Mouse (Mus musculus): Measurements from ENCODE around the gene Cop1. TPM values are rescaled to one million over a fixed set of nuclear protein-coding genes. Genes with fewer than 3 reads are reported as not detected.
A peak's percentile ranks its signal among the peaks of the same experiment; 100 is the strongest.

Cop1 gene
- polyA plus RNA-seq, 1 experiment from 2014 or later: 32.8 TPM

GRCm38 (mm10) chr1:159235674-159236073, 3.6 kb downstream of the Cop1 start:
- Histone ChIP-seq H3K4me1 (replicated peaks; ENCODE audit: control insufficient read depth, insufficient read depth, low read length) (no peaks in the 10 kb centered on the region), H3K4me3 (ENCODE audit: low read depth, low read length) (no peak overlapping the region), H3K36me3 (ENCODE audit: control insufficient read depth, insufficient read depth) (peaks cover 5% of the 10 kb centered on the region; the same call in 1 of the 2 replicates), H3K9ac (ENCODE audit: low read depth, low read length) (no peak overlapping the region), H3K27ac (ENCODE audit: low read depth, low read length) (no peak overlapping the region), H3K4me2 (replicated peaks; ENCODE audit: low read depth) (no peak overlapping the region), H3K27me3 (replicated peaks; ENCODE audit: control insufficient read depth, insufficient read depth, low read length) (no peaks in the 10 kb centered on the region), H3K9me3 (ENCODE audit: control insufficient read depth) (no peaks in the 10 kb centered on the region)
- ATAC-seq: no peak
- WGBS: 65% methylated on average over 2 of the region's 2 CpGs
- no peak for TF ChIP-seq CTCF (IDR thresholded peaks at IDR 0.05; ENCODE audit: low read depth)

DNA sequence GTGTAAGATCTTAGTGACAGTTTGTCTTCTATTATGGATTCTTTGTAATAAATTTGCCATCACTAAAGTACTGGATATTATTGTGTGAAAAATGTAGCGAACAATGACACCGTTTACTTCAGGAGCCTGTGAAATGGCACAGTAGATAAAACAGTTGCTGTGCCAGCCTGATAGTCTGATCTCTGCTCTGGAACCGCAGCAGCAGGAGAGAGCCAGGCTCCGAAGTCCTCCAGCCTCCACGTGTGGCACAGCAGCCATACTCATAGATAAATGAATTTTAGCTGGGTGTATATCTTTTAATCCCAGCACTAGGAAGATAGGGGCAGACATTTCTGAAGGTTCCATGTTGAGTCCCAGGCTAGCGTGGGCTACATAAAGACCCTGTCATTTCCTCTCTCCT, 6.0 kb downstream of the Cop1 start:
- no peaks in the 10 kb centered on the region for H3K27me3 ChIP-seq (replicated peaks; ENCODE audit: control insufficient read depth, insufficient read depth, low read length)
- H3K4me2 ChIP-seq (replicated peaks; ENCODE audit: low read depth): no peak overlapping the region
- no peak for ATAC-seq
- H3K9ac ChIP-seq (ENCODE audit: low read depth, low read length): no peak overlapping the region
- H3K36me3 ChIP-seq (ENCODE audit: control insufficient read depth, insufficient read depth): peaks cover 5% of the 10 kb centered on the region; the same call in 1 of the 2 replicates
- no peaks in the 10 kb centered on the region for H3K4me1 ChIP-seq (replicated peaks; ENCODE audit: control insufficient read depth, insufficient read depth, low read length)
- no peak overlapping the region for H3K27ac ChIP-seq (ENCODE audit: low read depth, low read length)
- no peak overlapping the region for H3K4me3 ChIP-seq (ENCODE audit: low read depth, low read length)
- 67% methylated on average over 6 of the region's 6 CpGs for WGBS
- no peak for TF ChIP-seq CTCF (IDR thresholded peaks at IDR 0.05; ENCODE audit: low read depth)
- no peaks in the 10 kb centered on the region for H3K9me3 ChIP-seq (ENCODE audit: control insufficient read depth)

GRCm38 (mm10) chr1:159250320-159250719, 18.2 kb downstream of the Cop1 start:
- no peak overlapping the region for H3K4me3 ChIP-seq (ENCODE audit: low read depth, low read length)
- no peaks in the 10 kb centered on the region for H3K4me1 ChIP-seq (replicated peaks; ENCODE audit: control insufficient read depth, insufficient read depth, low read length)
- no peak overlapping the region for H3K4me2 ChIP-seq (replicated peaks; ENCODE audit: low read depth)
- H3K27me3 ChIP-seq (replicated peaks; ENCODE audit: control insufficient read depth, insufficient read depth, low read length): no peaks in the 10 kb centered on the region
- TF ChIP-seq CTCF (IDR thresholded peaks at IDR 0.05; ENCODE audit: low read depth): no peak
- H3K36me3 ChIP-seq (ENCODE audit: control insufficient read depth, insufficient read depth): peaks cover 16% of the 10 kb centered on the region
- no peak overlapping the region for H3K27ac ChIP-seq (ENCODE audit: low read depth, low read length)
- peak; percentile 94 for ATAC-seq
- WGBS: 26% methylated on average over 2 of the region's 2 CpGs
- no peaks in the 10 kb centered on the region for H3K9me3 ChIP-seq (ENCODE audit: control insufficient read depth)
- no peak overlapping the region for H3K9ac ChIP-seq (ENCODE audit: low read depth, low read length)

GRCm38 (mm10) chr1:159253078-159253477, 21.0 kb downstream of the Cop1 start:
- no peak overlapping the region for H3K4me2 ChIP-seq (replicated peaks; ENCODE audit: low read depth)
- H3K9ac ChIP-seq (ENCODE audit: low read depth, low read length): no peak overlapping the region
- no peak for ATAC-seq
- no peaks in the 10 kb centered on the region for H3K9me3 ChIP-seq (ENCODE audit: control insufficient read depth)
- WGBS: 75% methylated on average over 2 of the region's 2 CpGs
- peaks cover 16% of the 10 kb centered on the region for H3K36me3 ChIP-seq (ENCODE audit: control insufficient read depth, insufficient read depth)
- no peaks in the 10 kb centered on the region for H3K27me3 ChIP-seq (replicated peaks; ENCODE audit: control insufficient read depth, insufficient read depth, low read length)
- H3K4me1 ChIP-seq (replicated peaks; ENCODE audit: control insufficient read depth, insufficient read depth, low read length): no peaks in the 10 kb centered on the region
- no peak overlapping the region for H3K27ac ChIP-seq (ENCODE audit: low read depth, low read length)
- TF ChIP-seq CTCF (IDR thresholded peaks at IDR 0.05; ENCODE audit: low read depth): no peak
- no peak overlapping the region for H3K4me3 ChIP-seq (ENCODE audit: low read depth, low read length)

DNA sequence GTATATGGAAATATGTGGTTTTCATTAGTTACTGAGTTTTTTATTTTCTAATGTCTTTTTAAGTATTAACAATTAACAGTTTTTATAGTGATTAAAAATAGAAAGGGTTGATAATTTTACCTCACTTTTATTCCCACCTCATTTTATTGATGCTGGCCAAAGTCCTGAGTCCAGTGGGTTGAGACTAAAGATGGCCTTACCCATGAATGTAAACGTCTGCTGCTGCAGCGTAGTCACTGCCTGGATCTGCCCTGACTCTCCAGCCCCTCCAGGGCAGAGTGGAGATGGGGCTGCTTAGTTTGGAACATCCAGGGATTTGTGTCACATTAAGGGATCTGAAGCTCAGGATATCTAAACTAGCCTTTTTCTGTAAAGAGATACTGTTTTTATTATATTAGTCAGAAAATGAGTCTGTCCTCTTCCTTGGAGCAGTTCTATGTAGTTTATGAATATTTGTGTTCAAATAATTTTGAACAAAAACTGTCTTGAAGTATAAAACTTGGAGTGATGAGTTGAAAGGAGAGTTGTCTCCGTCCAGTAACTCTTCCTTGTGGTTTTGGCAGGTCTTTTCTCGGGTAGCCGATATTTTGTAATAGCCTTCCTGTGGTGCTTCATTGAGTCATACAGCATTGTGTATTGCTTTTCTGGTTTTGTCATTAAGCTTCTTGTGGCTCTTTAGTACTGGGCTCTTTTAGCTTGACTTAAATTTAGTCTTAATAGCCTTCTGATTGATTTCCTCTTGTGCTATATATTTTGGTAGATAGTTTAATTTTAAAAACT, 23.0 kb downstream of the Cop1 start:
- Histone ChIP-seq H3K9me3 (ENCODE audit: control insufficient read depth) (no peaks in the 10 kb centered on the region), H3K4me3 (ENCODE audit: low read depth, low read length) (no peak overlapping the region), H3K36me3 (ENCODE audit: control insufficient read depth, insufficient read depth) (peaks cover 17% of the 10 kb centered on the region), H3K27ac (ENCODE audit: low read depth, low read length) (no peak overlapping the region), H3K9ac (ENCODE audit: low read depth, low read length) (no peak overlapping the region), H3K27me3 (replicated peaks; ENCODE audit: control insufficient read depth, insufficient read depth, low read length) (no peaks in the 10 kb centered on the region), H3K4me2 (replicated peaks; ENCODE audit: low read depth) (no peak overlapping the region), H3K4me1 (replicated peaks; ENCODE audit: control insufficient read depth, insufficient read depth, low read length) (no peaks in the 10 kb centered on the region)
- no peak for TF ChIP-seq CTCF (IDR thresholded peaks at IDR 0.05; ENCODE audit: low read depth)
- 66% methylated on average over 5 of the region's 5 CpGs for WGBS
- no peak for ATAC-seq

- Histone ChIP-seq H3K4me1 (replicated peaks; ENCODE audit: control insufficient read depth, insufficient read depth, low read length) (no peaks in the 10 kb centered on the region), H3K9me3 (ENCODE audit: control insufficient read depth) (no peaks in the 10 kb centered on the region), H3K27ac (ENCODE audit: low read depth, low read length) (no peak overlapping the region), H3K36me3 (ENCODE audit: control insufficient read depth, insufficient read depth) (peaks cover 20% of the 10 kb centered on the region), H3K4me3 (ENCODE audit: low read depth, low read length) (no peak overlapping the region), H3K4me2 (replicated peaks; ENCODE audit: low read depth) (no peak overlapping the region), H3K9ac (ENCODE audit: low read depth, low read length) (no peak overlapping the region), H3K27me3 (replicated peaks; ENCODE audit: control insufficient read depth, insufficient read depth, low read length) (no peaks in the 10 kb centered on the region)
- TF ChIP-seq CTCF (IDR thresholded peaks at IDR 0.05; ENCODE audit: low read depth): no peak
- no peak for ATAC-seq
- 75% methylated on average over 1 of the region's 1 CpGs for WGBS
Observed at GRCm38 (mm10) chr1:159256543-159256942, 24.4 kb downstream of the Cop1 start.

All from intestine, postnatal 0 days (tissue).